Mouse (Mus musculus) lung, postnatal 0 days (tissue): ENCODE data around the gene Washc4.

Experiments
- CTCF ChIP-seq: IDR thresholded peaks from 2 replicates; pipeline ENCODE4 v1.5.1; 2016; ENCODE audit warnings: antibody characterized with exemption, mild to moderate bottlenecking
- EP300 ChIP-seq: IDR thresholded peaks from 2 replicates; pipeline ENCODE4 v1.6.1; 2016; ENCODE audit warnings: antibody characterized with exemption, mild to moderate bottlenecking, control low read depth

DNA sequence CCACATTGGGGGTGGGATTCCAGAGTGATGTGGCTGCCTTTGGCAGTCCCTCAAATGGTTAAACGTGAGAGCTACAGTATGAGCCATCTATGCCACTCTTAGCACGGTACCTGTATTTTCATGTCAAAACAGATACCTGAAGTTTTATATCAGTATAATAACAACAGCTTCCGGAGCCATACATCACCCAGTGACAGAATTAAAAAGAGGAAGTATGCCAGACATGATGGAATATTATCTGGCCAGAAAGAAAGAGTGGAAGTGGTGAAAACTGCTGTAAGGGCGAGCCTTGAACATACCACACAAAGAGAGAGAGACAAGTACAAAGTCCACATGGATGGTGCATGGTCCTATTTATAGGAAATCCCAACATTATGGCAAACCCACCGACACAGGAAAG lies 32.2 kb upstream of the Washc4 start:
- TF ChIP-seq CTCF: no peak
- TF ChIP-seq EP300: no peak
